Mouse (Mus musculus) gastrocnemius, postnatal 36 days (tissue): Measurements from ENCODE around the gene Mast4. TPM values are rescaled to one million over a fixed set of nuclear protein-coding genes. Genes with fewer than 3 reads are reported as not detected.
"Not testable (repeated sequence)": the region's sequence is repeated elsewhere in the genome, so short reads cannot be mapped to it uniquely, and the experiment has no call there.

Experiments
- DNase-seq, 2 experiments: peaks; one replicate each; pipeline ENCODE4 v3.0.0; 2022
- intact Hi-C: fragments of 180-260 bp; cut with DNase I; formaldehyde crosslinking; loops from one replicate; pipeline ENCODE4 v1.15.1; 2025
- total RNA-seq, 2 experiments: library from RNA; stranded (reverse); gene quantifications; 2 replicates each; pipeline ENCODE4 v1.2.3; 2021

The Mast4 gene
- total RNA-seq, 2 experiments from 2014 or later: 30.8 to 33.7 TPM

- intact Hi-C loops: no loop called here
- DNase-seq: no peak
These were observed 594.4 kb downstream of the Mast4 start for GRCm38 (mm10) chr13:102739720-102740535.

- intact Hi-C loops: no loop called here
- DNase-seq: no peak
These were observed 596.5 kb downstream of the Mast4 start for GRCm38 (mm10) chr13:102737811-102738210.

GRCm38 (mm10) chr13:102733063-102733462 is 601.2 kb downstream of the Mast4 start:
- no peak for DNase-seq
- intact Hi-C loops: no loop called here

- DNase-seq, intact Hi-C loops: not testable (repeated sequence)
These were observed 605.3 kb downstream of the Mast4 start for GRCm38 (mm10) chr13:102728951-102729350.

- no peak for DNase-seq
- intact Hi-C loops: no loop called here
These were observed 606.3 kb downstream of the Mast4 start for GRCm38 (mm10) chr13:102728035-102728434.

- no peak for DNase-seq
- intact Hi-C loops: no loop called here
These were observed 607.4 kb downstream of the Mast4 start for GRCm38 (mm10) chr13:102726876-102727275.

- DNase-seq: no peak
- intact Hi-C loops: no loop called here
These were observed 608.4 kb downstream of the Mast4 start for GRCm38 (mm10) chr13:102725906-102726305.

- intact Hi-C loops: no loop called here
- DNase-seq: no peak
These were observed 608.9 kb downstream of the Mast4 start for GRCm38 (mm10) chr13:102725416-102725815.

- no peak for DNase-seq
- intact Hi-C loops: no loop called here
These were observed 617.3 kb downstream of the Mast4 start for GRCm38 (mm10) chr13:102716973-102717372.

- intact Hi-C loops: no loop called here
- no peak for DNase-seq
These were observed 633.6 kb downstream of the Mast4 start for GRCm38 (mm10) chr13:102700744-102701143.

GRCm38 (mm10) chr13:102700176-102700575 is 634.1 kb downstream of the Mast4 start:
- intact Hi-C loops: no loop called here
- DNase-seq: no peak

- peak; percentile 17 to 27 for DNase-seq
- intact Hi-C loops: no loop called here
These were observed 635.5 kb downstream of the Mast4 start for GRCm38 (mm10) chr13:102698751-102699323.

GRCm38 (mm10) chr13:102698335-102698734 is 636.0 kb downstream of the Mast4 start:
- no peak for DNase-seq

GRCm38 (mm10) chr13:102695121-102695905 is 639.0 kb downstream of the Mast4 start:
- intact Hi-C loops: no loop called here
- DNase-seq: no peak

More at GRCm38 (mm10) chr13:102698335-102698734, 636.0 kb downstream of the Mast4 start:
- intact Hi-C loops: no loop called here

GRCm38 (mm10) chr13:102694154-102694553 is 640.1 kb downstream of the Mast4 start:
- intact Hi-C loops: no loop called here

GRCm38 (mm10) chr13:102693341-102693801 is 640.9 kb downstream of the Mast4 start, which contains the start of gene Cd180:
Gene Cd180 (plus strand): TSS chr13:102693558.
- intact Hi-C loops: no loop called here
- no peak for DNase-seq

More at GRCm38 (mm10) chr13:102694154-102694553, 640.1 kb downstream of the Mast4 start:
- no peak for DNase-seq

GRCm38 (mm10) chr13:102691408-102692150 is 642.7 kb downstream of the Mast4 start:
- intact Hi-C loops: no loop called here

GRCm38 (mm10) chr13:102690184-102690583 is 644.1 kb downstream of the Mast4 start:
- no peak for DNase-seq
- intact Hi-C loops: no loop called here

More at GRCm38 (mm10) chr13:102691408-102692150, 642.7 kb downstream of the Mast4 start:
- DNase-seq: no peak

- DNase-seq: no peak
- intact Hi-C loops: no loop called here
These were observed 644.9 kb downstream of the Mast4 start for GRCm38 (mm10) chr13:102689201-102690090.
